Comparison of ENCODE assay signal across 8 mouse cellular contexts in the genomic region with DNA sequence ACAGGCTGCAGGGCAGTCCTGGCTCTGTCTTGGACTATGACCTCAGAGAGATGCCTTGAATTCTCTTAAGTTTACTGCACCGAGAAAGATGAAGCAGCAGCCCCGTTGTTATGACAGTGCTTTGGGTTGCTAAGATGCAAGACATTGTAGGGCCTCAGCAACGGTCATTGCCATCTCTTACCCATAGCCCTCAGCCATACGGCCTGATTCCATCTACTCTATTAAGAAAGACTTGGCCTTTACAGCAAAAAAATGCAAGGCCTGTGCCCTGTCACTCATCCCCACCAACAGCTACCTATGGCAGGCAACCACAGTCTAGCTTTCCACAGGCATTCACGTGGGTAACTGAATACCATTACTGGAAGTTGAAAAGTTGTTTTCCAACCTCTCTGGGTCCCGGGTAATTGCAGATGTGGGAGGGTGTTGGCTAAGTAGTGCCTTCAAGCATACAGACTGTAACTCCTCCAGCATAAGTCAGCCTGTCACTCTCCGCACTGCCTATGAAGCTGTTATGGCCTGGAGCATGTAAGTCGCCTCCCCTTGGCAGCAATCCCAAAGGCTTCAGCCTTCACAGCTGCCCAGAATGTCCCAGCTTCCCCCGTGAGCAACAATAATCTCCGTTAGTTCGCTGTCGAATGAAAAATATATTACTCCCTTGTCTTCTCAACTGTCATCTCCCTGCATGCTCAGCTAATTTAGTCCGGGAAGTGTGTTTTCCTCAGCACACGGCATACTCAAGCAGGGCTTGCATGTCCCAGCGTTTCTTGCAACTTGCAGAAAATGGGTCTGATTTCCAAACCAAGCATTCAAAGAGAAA.
DNase-seq lines count a peak whose midpoint lies in the region; ATAC-seq lines count a peak whose summit lies in the region.

No protein-coding gene starts in this region.

- H3K4me2 ChIP-seq in neural tube, embryonic 12.5 days (replicated peaks) = peak overlapping the region; percentile 4; the same call in 1 of the 2 replicates

- no peaks in the 10 kb centered on the region for H3K36me3 ChIP-seq in neural tube, embryonic 12.5 days

- WGBS in neural tube, embryonic 12.5 days = 65% methylated on average over 15 of the region's 15 CpGs

- intact Hi-C loops in heart, postnatal 36 days (cut with DNase I) = loop anchor here (5.0 kb wide), 1 partner anchor 652 kb away; no protein-coding TSS in a partner anchor
- intact Hi-C loops in left cerebral cortex, postnatal 25 days (cut with DNase I) = loop anchor here (5.0 kb wide), 1 partner anchor 652 kb away; no protein-coding TSS in a partner anchor

- H3K27ac ChIP-seq in neural tube, embryonic 12.5 days = no peak overlapping the region

- H3K4me3 ChIP-seq in neural tube, embryonic 12.5 days = no peak overlapping the region

- ATAC-seq in neural tube, embryonic 12.5 days (ENCODE audit: low FRiP score, low read depth) = no peak

- no peak overlapping the region for H3K9ac ChIP-seq in neural tube, embryonic 12.5 days

- peaks cover 6% of the 10 kb centered on the region; the same call in 1 of the 2 replicates for H3K4me1 ChIP-seq in neural tube, embryonic 12.5 days

- no peaks in the 10 kb centered on the region for H3K27me3 ChIP-seq in neural tube, embryonic 12.5 days (replicated peaks)

- peak; percentile 32 to 39 for DNase-seq in cerebellum, postnatal 14 days
- no peak for DNase-seq in cerebellum, adult 11-12 months
- no peak for DNase-seq in neural tube, embryonic 10.5 days (ENCODE audit: extremely low spot score, low spot score)
- DNase-seq in heart, postnatal 36 days = peak; percentile 18 to 22
- peak; percentile 13 to 15 for DNase-seq in left cerebral cortex, postnatal 25 days (ENCODE audit: low spot score in 2 of 2)
- DNase-seq in right cerebral cortex, postnatal 4 days = peak; percentile 22
- DNase-seq in urinary bladder, postnatal 25 days (ENCODE audit: low spot score) = no peak

- no peaks in the 10 kb centered on the region for H3K9me3 ChIP-seq in neural tube, embryonic 12.5 days

Comparison
In these comparisons a context has a peak if more than half of its experiments do, and no peak if none do; other contexts are left out.
1. DNase-seq: peak in cerebellum, postnatal 14 days (2 of 2), heart, postnatal 36 days (2 of 2), left cerebral cortex, postnatal 25 days (2 of 2) and right cerebral cortex, postnatal 4 days (single experiment); none in cerebellum, adult 11-12 months (single experiment), neural tube, embryonic 10.5 days (single experiment) and urinary bladder, postnatal 25 days (single experiment).